Mouse (Mus musculus) ovary, postnatal 36 days (tissue): ENCODE results near the gene Naa30.
A peak's percentile ranks its signal among the peaks of the same experiment; 100 is the strongest.

ENCODE experiments used
- DNase-seq: peaks from one replicate; pipeline ENCODE4 v3.0.0; 2022; ENCODE audit warnings: low spot score, mixed read lengths

Gene Naa30

GRCm38 (mm10) chr14:49226986-49227385 lies 55.0 kb downstream of the Naa30 start:
- no peak for DNase-seq

GRCm38 (mm10) chr14:49231845-49232244 lies 59.8 kb downstream of the Naa30 start:
- DNase-seq, result no peak

- DNase-seq, result peak; percentile 7
Measured at GRCm38 (mm10) chr14:49234788-49235515, 62.9 kb downstream of the Naa30 start.

GRCm38 (mm10) chr14:49238206-49238605 lies 66.2 kb downstream of the Naa30 start:
- peak; percentile 61 for DNase-seq
